Mouse (Mus musculus): ENCODE results near the gene Usp51. TPM values are rescaled to one million over a fixed set of nuclear protein-coding genes. Genes with fewer than 3 reads are reported as not detected.

Gene Usp51
- polyA plus RNA-seq (2017; shearing (Covaris generic)): not detected

DNA sequence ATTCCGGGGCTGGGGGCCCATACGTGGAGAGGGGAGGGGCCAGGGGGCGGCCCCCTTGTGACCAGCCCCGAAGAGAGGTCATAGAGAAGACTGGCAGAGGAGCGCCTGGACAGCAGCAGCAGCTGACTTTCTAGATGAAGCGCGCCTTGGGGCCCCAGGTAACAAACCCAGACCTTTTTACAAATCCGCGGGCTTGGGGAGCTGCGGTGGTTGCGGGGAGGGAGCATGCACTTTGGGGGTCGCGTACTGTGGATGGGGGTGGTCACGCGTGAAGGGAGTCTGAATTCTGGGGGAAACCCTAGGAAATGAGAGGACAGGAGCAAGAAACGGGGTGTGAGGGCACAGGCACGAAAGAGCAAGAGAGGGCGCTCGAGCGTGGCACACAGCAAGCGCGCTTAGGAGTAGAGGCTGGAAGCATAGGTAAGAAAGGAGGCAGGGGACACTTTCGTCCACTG is at the start of gene Usp51:
TSS of gene Usp51 (plus strand) at position 83 of the 455 bp plus-strand sequence.

GRCm38 (mm10) chrX:153037087-153037971 is 31.1 kb downstream of the Usp51 start, which contains the start of gene Mageh1:
TSS of gene Mageh1 (minus strand) at chrX:153037575.

Other genes with a start within 250 kb of the Usp51 start
- not detected for gene Shroom2, start 237.0 kb upstream of the Usp51 start, polyA plus RNA-seq (2017; shearing (Covaris generic))
- gene Gpr143, start 224.5 kb upstream of the Usp51 start, polyA plus RNA-seq (2017; shearing (Covaris generic)): not detected
- gene Mageh1, start 31.1 kb downstream of the Usp51 start, polyA plus RNA-seq (2017; shearing (Covaris generic)): 1.2 TPM
- gene Foxr2, start 112.3 kb downstream of the Usp51 start, polyA plus RNA-seq (2017; shearing (Covaris generic)): not detected
- 12.4 TPM for gene Rragb, start 133.5 kb downstream of the Usp51 start, polyA plus RNA-seq (2017; shearing (Covaris generic))
- gene Klf8, start 231.0 kb downstream of the Usp51 start, polyA plus RNA-seq (2017; shearing (Covaris generic)): 1.2 TPM